Mouse (Mus musculus) CD8-positive naive resting alpha-beta T cell, adult 57 days (primary cell): ENCODE data around the gene Iqsec1. TPM values are rescaled to one million over a fixed set of nuclear protein-coding genes. Genes with fewer than 3 reads are reported as not detected.

Experiments used
- total RNA-seq: library from RNA; stranded (reverse); gene quantifications from one replicate; pipeline ENCODE4 v1.2.4, GENCODE M21; 2023

Gene Iqsec1
- 194 TPM for total RNA-seq

DNA sequence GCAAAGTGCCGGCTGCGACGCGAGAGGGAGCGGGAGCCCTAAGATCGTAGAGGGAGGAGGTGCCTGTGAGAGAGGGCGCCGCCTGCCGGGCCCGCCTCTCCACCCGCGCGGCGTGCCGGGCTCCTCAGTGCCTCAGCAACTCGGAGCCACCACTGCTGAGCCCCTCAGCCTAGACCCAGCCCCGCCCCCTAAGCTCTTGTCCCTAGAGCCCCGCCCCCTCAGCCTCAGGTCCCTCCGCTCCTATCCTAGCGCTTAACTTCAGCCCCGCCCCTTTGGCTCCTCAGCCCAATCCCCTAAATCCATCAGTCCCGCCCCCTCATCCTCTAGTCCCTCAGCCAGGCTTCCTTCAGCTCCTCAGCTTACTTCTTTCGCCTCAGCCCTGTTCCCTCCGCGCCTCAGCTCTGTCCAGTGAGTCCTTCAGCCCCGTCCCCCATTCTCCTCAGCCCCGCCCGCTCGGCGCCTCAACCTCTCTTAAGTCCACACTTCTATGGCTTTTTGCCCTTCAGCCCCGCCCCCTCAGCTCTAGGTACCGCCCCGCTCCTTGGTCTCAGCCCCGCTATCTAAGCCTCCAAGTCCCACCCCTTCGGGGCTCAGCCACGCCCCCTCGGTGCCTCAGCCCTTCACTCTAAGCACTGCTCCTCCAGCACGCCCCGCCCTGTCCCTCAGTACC, at the start of gene Iqsec1:
Gene Iqsec1, minus strand, starts transcription at position 38 of the 670 bp plus-strand sequence.

Other genes starting within 250 kb of the Iqsec1 start
- gene Nup210, start 128.1 kb upstream of the Iqsec1 start, total RNA-seq = 265 TPM
- gene Hdac11, start 168.0 kb upstream of the Iqsec1 start, total RNA-seq = 0.95 TPM
- gene Fbln2, start 223.8 kb upstream of the Iqsec1 start, total RNA-seq = 0.95 TPM